Mouse (Mus musculus) left cerebral cortex, postnatal 10 days (tissue): ENCODE measurements around the gene Cd300a. TPM values are rescaled to one million over a fixed set of nuclear protein-coding genes. Genes with fewer than 3 reads are reported as not detected.

Experiments used
- DNase-seq, 2 experiments: peaks; one replicate each; pipeline ENCODE4 v3.0.0; 2021 to 2022; ENCODE audit warnings: low spot score in 2 of 2, mixed read lengths in 1 of 2; ENCODE audit errors: extremely low spot score in 1 of 2
- intact Hi-C: fragments of 180-260 bp; cut with DNase I; formaldehyde crosslinking; loops from one replicate; pipeline ENCODE4 v1.15.1; 2025
- total RNA-seq, 2 experiments: library from RNA; stranded (reverse); gene quantifications; 2 replicates each; pipeline ENCODE4 v1.2.3; 2021

Cd300a gene
- total RNA-seq, 2 experiments from 2014 or later: 0.43 to 0.58 TPM

- DNase-seq: no peak
- intact Hi-C loops: no loop called here
These were observed 25.9 kb upstream of the Cd300a start for GRCm38 (mm10) chr11:114863918-114864420.

- intact Hi-C loops: no loop called here
- no peak for DNase-seq
These were observed 23.8 kb upstream of the Cd300a start for GRCm38 (mm10) chr11:114865999-114866398.

- intact Hi-C loops: no loop called here
These were observed 23.1 kb upstream of the Cd300a start for GRCm38 (mm10) chr11:114866486-114867360.

GRCm38 (mm10) chr11:114867361-114868235 lies 22.2 kb upstream of the Cd300a start:
- no peak for DNase-seq
- intact Hi-C loops: no loop called here

More at GRCm38 (mm10) chr11:114866486-114867360, 23.1 kb upstream of the Cd300a start:
- peak in 1 of 2 experiments; percentile 76 for DNase-seq

GRCm38 (mm10) chr11:114868280-114868679 lies 21.6 kb upstream of the Cd300a start:
- no peak for DNase-seq
- intact Hi-C loops: no loop called here

- no peak for DNase-seq
- intact Hi-C loops: no loop called here
These were observed 20.1 kb upstream of the Cd300a start for GRCm38 (mm10) chr11:114869787-114870186.

- intact Hi-C loops: no loop called here
- no peak for DNase-seq
These were observed 18.3 kb upstream of the Cd300a start for GRCm38 (mm10) chr11:114871540-114871939.

- DNase-seq: no peak
- intact Hi-C loops: no loop called here
These were observed 16.6 kb upstream of the Cd300a start for GRCm38 (mm10) chr11:114873022-114873817.

- intact Hi-C loops: loop anchor here (5.0 kb wide), 1 partner anchor 43 kb away; no protein-coding TSS in a partner anchor
- DNase-seq: no peak
These were observed 15.4 kb upstream of the Cd300a start for GRCm38 (mm10) chr11:114874226-114875145.

GRCm38 (mm10) chr11:114875301-114875801 lies 14.5 kb upstream of the Cd300a start:
- intact Hi-C loops: loop anchor here (5.0 kb wide), 1 partner anchor 42 kb away; no protein-coding TSS in a partner anchor
- no peak for DNase-seq

- intact Hi-C loops: loop anchor here (5.0 kb wide), 1 partner anchor 41 kb away; no protein-coding TSS in a partner anchor
These were observed 13.7 kb upstream of the Cd300a start for GRCm38 (mm10) chr11:114876176-114876575.

GRCm38 (mm10) chr11:114876621-114877020 lies 13.2 kb upstream of the Cd300a start:
- DNase-seq: no peak
- intact Hi-C loops: loop anchor here (5.0 kb wide), 1 partner anchor 41 kb away; no protein-coding TSS in a partner anchor

More at GRCm38 (mm10) chr11:114876176-114876575, 13.7 kb upstream of the Cd300a start:
- DNase-seq: no peak

- intact Hi-C loops: loop anchor here (5.0 kb wide), 1 partner anchor 40 kb away; no protein-coding TSS in a partner anchor
- peak; percentile 29 to 57 for DNase-seq
These were observed 12.7 kb upstream of the Cd300a start for GRCm38 (mm10) chr11:114877145-114877544.

GRCm38 (mm10) chr11:114879666-114880065 lies 10.2 kb upstream of the Cd300a start:
- intact Hi-C loops: loop anchor here (5.0 kb wide), 1 partner anchor 38 kb away; no protein-coding TSS in a partner anchor
- DNase-seq: peak in 1 of 2 experiments; percentile 23

GRCm38 (mm10) chr11:114880185-114880584 lies 9.7 kb upstream of the Cd300a start:
- no peak for DNase-seq
- intact Hi-C loops: no loop called here

GRCm38 (mm10) chr11:114880589-114880988 lies 9.3 kb upstream of the Cd300a start:
- DNase-seq: peak in 1 of 2 experiments; percentile 38
- intact Hi-C loops: no loop called here

GRCm38 (mm10) chr11:114883251-114883789 lies 6.5 kb upstream of the Cd300a start:
- intact Hi-C loops: no loop called here
- no peak for DNase-seq
